In genomic region chr8:128076226-128076625, GRCm38 (mm10) we compare ENCODE assay signal across 25 mouse cellular contexts.
"Had no signal": no experiment of that assay in that cellular context is flagged by ENCODE, and none has a peak within 500 bp of the region (broad histone marks: within the 10 kb centered on the region; RNA-seq: fewer than 3 reads in every experiment).

No protein-coding gene starts in this region.

- H3K4me1 ChIP-seq: hindbrain, embryonic 10.5 days; hindbrain, embryonic 12.5 days; hindbrain, embryonic 15.5 days; intestine, embryonic 15.5 days; limb, embryonic 13.5 days; limb, embryonic 15.5 days; liver, embryonic 12.5 days had no signal

- H3K9ac ChIP-seq: heart, embryonic 12.5 days; hindbrain, embryonic 12.5 days; hindbrain, embryonic 15.5 days; intestine, embryonic 15.5 days; limb, embryonic 13.5 days; limb, embryonic 15.5 days; liver, embryonic 12.5 days; liver, embryonic 14.5 days had no signal

- H3K27ac ChIP-seq: heart, adult 2 months; hindbrain, embryonic 10.5 days; hindbrain, embryonic 12.5 days; hindbrain, embryonic 15.5 days; intestine, embryonic 15.5 days; left cerebral cortex, adult 2 months; limb, embryonic 13.5 days; limb, embryonic 15.5 days; liver, embryonic 12.5 days; liver, embryonic 14.5 days had no signal

- ATAC-seq: inflammation-experienced regulatory T-cells, adult 6 months; intestine, embryonic 15.5 days; intestine, postnatal 0 days; liver, embryonic 12.5 days had no signal

- H3K4me2 ChIP-seq: heart, embryonic 12.5 days; hindbrain, embryonic 12.5 days; hindbrain, embryonic 15.5 days; intestine, embryonic 15.5 days; limb, embryonic 13.5 days; limb, embryonic 15.5 days; liver, embryonic 12.5 days had no signal

- H3K36me3 ChIP-seq: heart, embryonic 12.5 days; hindbrain, embryonic 10.5 days; hindbrain, embryonic 12.5 days; hindbrain, embryonic 15.5 days; intestine, embryonic 15.5 days; limb, embryonic 13.5 days; limb, embryonic 15.5 days; liver, embryonic 12.5 days had no signal

- DNase-seq: gastrocnemius, postnatal 14 days; gastrocnemius, postnatal 36 days; heart, adult 2 months; heart, postnatal 10 days; heart, postnatal 4 days; kidney, adult 18-20 months; kidney, adult 8-10 months; kidney, postnatal 10 days; kidney, postnatal 25 days; kidney, postnatal 4 days; layer of hippocampus, adult 9-11 months; layer of hippocampus, postnatal 36 days; left cerebral cortex, postnatal 4 days had no signal

- H3K9me3 ChIP-seq: heart, embryonic 12.5 days; hindbrain, embryonic 10.5 days; hindbrain, embryonic 12.5 days; hindbrain, embryonic 15.5 days; intestine, embryonic 15.5 days; limb, embryonic 13.5 days; limb, embryonic 15.5 days; liver, embryonic 12.5 days had no signal

- H3K4me3 ChIP-seq: heart, adult 2 months; heart, embryonic 12.5 days; hindbrain, embryonic 10.5 days; hindbrain, embryonic 12.5 days; hindbrain, embryonic 15.5 days; intestine, embryonic 15.5 days; left cerebral cortex, adult 2 months; limb, embryonic 13.5 days; limb, embryonic 15.5 days; liver, embryonic 12.5 days had no signal

- H3K27me3 ChIP-seq: heart, embryonic 12.5 days; hindbrain, embryonic 12.5 days; hindbrain, embryonic 15.5 days; intestine, embryonic 15.5 days; limb, embryonic 13.5 days; limb, embryonic 15.5 days; liver, embryonic 12.5 days had no signal
